Mouse (Mus musculus) hindbrain, embryonic 10.5 days (tissue): ENCODE data around the gene Bcr. TPM values are rescaled to one million over a fixed set of nuclear protein-coding genes. Genes with fewer than 3 reads are reported as not detected.

Experiments used
- DNase-seq: peaks from one replicate; pipeline ENCODE4 v3.0.0-alpha.2; 2017; ENCODE audit warnings: low spot score
- H3K27ac ChIP-seq: fragments of 300-500 bp; sonication (generic); 2 replicates; pipeline ENCODE4 v1.5.1; 2016; ENCODE audit warnings: mild to moderate bottlenecking, moderate library complexity
- H3K27me3 ChIP-seq: fragments of 300-500 bp; sonication (generic); 2 replicates; pipeline ENCODE4 v1.6.1; 2016; ENCODE audit warnings: mild to moderate bottlenecking; ENCODE audit not compliant: poor library complexity, insufficient read depth, severe bottlenecking
- H3K36me3 ChIP-seq: fragments of 300-500 bp; sonication (generic); 2 replicates; pipeline ENCODE4 v1.6.1; 2016; ENCODE audit warnings: mild to moderate bottlenecking, moderate library complexity
- H3K4me1 ChIP-seq: fragments of 300-500 bp; sonication (generic); replicated peaks from 2 replicates; pipeline ENCODE4 v1.6.1; 2016; ENCODE audit warnings: mild to moderate bottlenecking
- H3K4me3 ChIP-seq: fragments of 300-500 bp; sonication (generic); 2 replicates; pipeline ENCODE4 v1.5.1; 2016; ENCODE audit warnings: mild to moderate bottlenecking, moderate library complexity
- H3K9me3 ChIP-seq: fragments of 300-500 bp; sonication (generic); 2 replicates; pipeline ENCODE4 v1.6.1; 2016; ENCODE audit warnings: mild to moderate bottlenecking, moderate library complexity
- WGBS: fragments of 180-500 bp; shearing (Covaris S2); methylation state at CpG from one replicate; pipeline ENCODE4 v1.1.7; 2016; 5-methylcytosine and 5-hydroxymethylcytosine counted together
- polyA plus RNA-seq: library from polyadenylated mRNA; unstranded; fragments of >200 nt; fragmentation: Nextera tagmentation; extraction: Ambion mirVana; gene quantifications from 2 replicates; pipeline ENCODE4 v1.2.1, GENCODE M21; 2016

Bcr gene
- polyA plus RNA-seq, 1 experiment from 2014 or later = 7.8 TPM

DNA sequence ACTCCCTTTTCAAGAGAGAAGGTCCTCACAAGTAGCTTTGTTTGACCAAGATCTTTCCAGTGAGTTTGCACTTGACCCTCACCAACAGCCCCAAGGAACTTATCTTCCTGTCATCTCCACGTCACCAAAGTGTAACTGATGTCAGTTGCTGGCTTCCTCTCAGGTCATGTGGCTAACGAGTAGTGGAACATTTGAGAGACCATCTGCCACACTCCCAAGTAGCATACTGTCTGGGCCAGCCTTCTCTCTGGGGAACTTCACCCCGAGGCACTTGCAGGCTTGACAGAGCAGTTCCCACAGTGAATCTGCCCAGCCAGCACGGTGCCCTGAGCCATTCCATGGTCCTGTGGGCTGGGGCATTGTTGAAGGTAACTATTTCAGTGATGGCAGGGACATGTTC is 65.2 kb downstream of the Bcr start:
- DNase-seq = no peak
- peaks cover 14% of the 10 kb centered on the region for H3K4me1 ChIP-seq
- H3K9me3 ChIP-seq = no peaks in the 10 kb centered on the region
- no peaks in the 10 kb centered on the region for H3K27me3 ChIP-seq
- no peak overlapping the region for H3K4me3 ChIP-seq
- H3K36me3 ChIP-seq = peaks cover 43% of the 10 kb centered on the region
- H3K27ac ChIP-seq = no peak overlapping the region
- 76% methylated on average over 4 of the region's 4 CpGs for WGBS

- H3K36me3 ChIP-seq = peaks cover 71% of the 10 kb centered on the region
These were observed 68.9 kb downstream of the Bcr start for GRCm38 (mm10) chr10:75129283-75129710.

DNA sequence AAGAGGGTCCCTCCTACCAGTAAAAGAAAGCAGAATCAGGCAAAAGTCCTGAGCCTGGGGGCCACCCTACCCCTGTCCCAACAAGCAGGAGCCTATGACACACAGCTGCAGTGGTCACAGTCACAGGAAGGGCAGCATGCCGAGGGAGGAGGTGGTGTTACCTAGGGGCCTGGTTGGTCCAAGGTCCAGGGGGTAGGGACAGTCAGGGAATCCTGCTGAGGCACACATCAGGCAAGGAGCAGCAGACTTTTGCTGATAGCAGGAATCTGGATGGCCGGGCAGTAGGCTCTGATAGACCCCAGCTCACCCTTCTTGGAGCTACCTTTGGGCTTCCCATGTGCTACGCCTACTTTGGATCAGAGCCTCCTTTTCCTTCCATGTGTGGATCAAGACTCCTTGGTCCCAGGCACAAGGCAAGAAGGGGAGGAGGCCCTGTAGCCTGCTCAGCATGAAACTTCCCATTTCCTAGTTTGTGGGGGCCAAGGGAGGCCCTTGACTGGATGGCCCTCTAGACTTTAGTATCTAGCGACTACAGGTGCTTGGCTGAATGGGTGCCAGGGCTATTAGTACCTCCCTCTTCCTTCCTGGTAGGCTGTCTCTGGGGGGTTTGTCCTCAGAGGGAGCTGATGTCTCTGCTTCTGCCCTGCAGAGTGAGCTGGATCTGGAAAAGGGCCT is 70.1 kb downstream of the Bcr start:
- Histone ChIP-seq H3K36me3 (peaks cover 72% of the 10 kb centered on the region), H3K27me3 (no peaks in the 10 kb centered on the region), H3K4me3 (no peak overlapping the region), H3K27ac (no peak overlapping the region), H3K4me1 (peaks cover 11% of the 10 kb centered on the region; the same call in 1 of the 2 replicates), H3K9me3 (no peaks in the 10 kb centered on the region)
- DNase-seq = no peak
- 87% methylated on average over 4 of the region's 4 CpGs for WGBS

More at GRCm38 (mm10) chr10:75129283-75129710, 68.9 kb downstream of the Bcr start:
- H3K4me1 ChIP-seq = 0 out of 2 replicates have a peak, but pooled peaks cover 3% of the 10 kb centered on the region
- H3K27ac ChIP-seq = no peak overlapping the region
- no peaks in the 10 kb centered on the region for H3K27me3 ChIP-seq
- WGBS = 94% methylated on average over 7 of the region's 7 CpGs
- DNase-seq = no peak
- no peaks in the 10 kb centered on the region for H3K9me3 ChIP-seq
- no peak overlapping the region for H3K4me3 ChIP-seq

- Histone ChIP-seq H3K36me3 (peaks cover 72% of the 10 kb centered on the region), H3K27ac (no peak overlapping the region), H3K9me3 (no peaks in the 10 kb centered on the region), H3K4me3 (no peak overlapping the region), H3K4me1 (peaks cover 16% of the 10 kb centered on the region; the same call in 1 of the 2 replicates), H3K27me3 (no peaks in the 10 kb centered on the region)
- no peak for DNase-seq
- 63% methylated on average over 8 of the region's 8 CpGs for WGBS
These were observed 71.2 kb downstream of the Bcr start for GRCm38 (mm10) chr10:75131625-75132024.

DNA sequence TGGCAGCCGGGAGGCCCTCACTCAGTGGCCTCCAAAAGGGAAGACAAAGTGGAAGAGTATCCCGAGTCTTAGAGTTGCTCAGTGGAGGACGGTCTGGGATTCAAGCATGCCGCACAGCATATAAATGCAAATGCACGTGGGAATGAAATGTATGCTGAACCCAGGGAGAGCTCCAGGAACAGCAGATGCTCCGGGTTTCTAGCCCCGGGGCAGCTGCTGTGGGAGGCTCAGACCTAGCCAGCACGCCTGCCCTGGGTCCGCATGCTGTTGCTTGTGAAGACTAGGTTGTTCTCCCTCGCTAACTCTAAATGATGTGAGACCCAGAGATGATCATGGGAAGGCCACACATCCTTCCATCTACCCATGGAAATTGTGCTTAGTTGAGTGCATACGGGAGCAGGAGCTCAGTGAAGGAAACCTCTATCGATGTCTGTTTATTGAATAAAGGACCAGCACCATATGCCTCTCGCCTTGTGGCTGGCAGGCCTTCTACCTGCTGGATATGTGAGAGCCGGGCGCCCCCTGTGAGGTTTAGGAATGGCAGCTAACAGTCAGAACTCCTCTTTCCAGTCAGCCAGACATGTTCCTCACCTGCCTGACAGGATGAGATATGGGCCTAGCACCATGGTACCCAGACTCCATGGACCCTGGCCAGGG is 74.6 kb downstream of the Bcr start:
- WGBS = 85% methylated on average over 15 of the region's 15 CpGs

GRCm38 (mm10) chr10:75135518-75136162 is 75.2 kb downstream of the Bcr start:
- H3K27me3 ChIP-seq = no peaks in the 10 kb centered on the region
- DNase-seq = no peak
- 92% methylated on average over 21 of the region's 21 CpGs for WGBS
- H3K27ac ChIP-seq = no peak overlapping the region
- no peak overlapping the region for H3K4me3 ChIP-seq
- H3K4me1 ChIP-seq = peaks cover 21% of the 10 kb centered on the region; the same call in 1 of the 2 replicates
- peaks cover 87% of the 10 kb centered on the region for H3K36me3 ChIP-seq
- no peaks in the 10 kb centered on the region for H3K9me3 ChIP-seq

More for the DNA sequence above, 74.6 kb downstream of the Bcr start:
- no peaks in the 10 kb centered on the region for H3K27me3 ChIP-seq
- H3K9me3 ChIP-seq = no peaks in the 10 kb centered on the region
- no peak overlapping the region for H3K27ac ChIP-seq
- peaks cover 21% of the 10 kb centered on the region; the same call in 1 of the 2 replicates for H3K4me1 ChIP-seq
- H3K4me3 ChIP-seq = no peak overlapping the region
- H3K36me3 ChIP-seq = peaks cover 81% of the 10 kb centered on the region
- DNase-seq = no peak

DNA sequence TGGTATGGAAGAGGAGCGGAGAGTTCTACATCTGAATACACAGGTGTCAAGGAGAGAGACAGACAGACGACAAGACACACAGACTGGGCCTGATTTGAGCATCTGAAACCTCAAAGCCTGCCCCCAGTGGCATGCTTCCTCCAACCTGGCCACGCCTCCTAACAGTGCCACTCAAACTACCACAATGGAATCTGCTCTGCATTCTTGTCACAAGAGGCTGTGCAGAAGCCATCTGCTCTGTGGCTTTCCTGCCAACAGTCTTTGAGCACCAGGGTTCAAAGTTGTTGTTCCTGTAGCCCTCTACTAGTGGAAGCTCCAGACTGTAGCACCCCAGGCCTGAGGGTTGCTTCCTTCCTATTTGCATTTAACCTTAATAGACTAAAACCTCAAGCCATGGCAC is 76.8 kb downstream of the Bcr start:
- no peaks in the 10 kb centered on the region for H3K27me3 ChIP-seq
- no peak overlapping the region for H3K4me3 ChIP-seq
- peaks cover 18% of the 10 kb centered on the region; the same call in 1 of the 2 replicates for H3K4me1 ChIP-seq
- 82% methylated on average over 3 of the region's 3 CpGs for WGBS
- no peaks in the 10 kb centered on the region for H3K9me3 ChIP-seq
- no peak overlapping the region for H3K27ac ChIP-seq
- no peak for DNase-seq
- peaks cover 93% of the 10 kb centered on the region for H3K36me3 ChIP-seq

GRCm38 (mm10) chr10:75145221-75145620 is 84.8 kb downstream of the Bcr start:
- H3K36me3 ChIP-seq = peaks cover 92% of the 10 kb centered on the region
- H3K9me3 ChIP-seq = no peaks in the 10 kb centered on the region
- H3K27me3 ChIP-seq = peaks cover 5% of the 10 kb centered on the region; the same call in 1 of the 2 replicates
- WGBS = 87% methylated on average over 17 of the region's 17 CpGs
- peaks cover 18% of the 10 kb centered on the region for H3K4me1 ChIP-seq
- no peak for DNase-seq
- H3K27ac ChIP-seq = no peak overlapping the region
- no peak overlapping the region for H3K4me3 ChIP-seq

DNA sequence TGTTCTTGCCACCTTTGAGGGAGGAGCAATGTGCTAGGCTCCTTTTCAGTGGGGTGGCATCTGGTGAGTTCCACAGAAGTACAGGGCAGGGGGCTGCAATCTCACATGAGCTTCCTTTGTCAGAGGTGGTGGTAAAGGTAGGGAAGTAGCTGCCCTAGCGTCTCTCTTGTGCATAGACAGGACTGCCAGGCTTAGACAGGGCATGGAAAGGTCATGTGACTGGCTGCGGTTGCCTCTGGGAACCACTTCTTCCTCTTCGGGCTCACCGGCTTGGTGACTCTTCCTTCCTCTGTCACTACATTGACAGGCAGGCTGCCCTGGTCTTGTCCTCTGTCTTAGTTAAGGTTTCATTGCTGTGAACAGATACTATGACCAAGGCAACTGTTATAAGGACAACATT is 85.6 kb downstream of the Bcr start:
- 93% methylated on average over 4 of the region's 4 CpGs for WGBS
- Histone ChIP-seq H3K27me3 (peaks cover 5% of the 10 kb centered on the region; the same call in 1 of the 2 replicates), H3K4me3 (no peak overlapping the region), H3K27ac (no peak overlapping the region), H3K4me1 (peaks cover 26% of the 10 kb centered on the region), H3K9me3 (no peaks in the 10 kb centered on the region), H3K36me3 (peaks cover 92% of the 10 kb centered on the region)
- DNase-seq = no peak

GRCm38 (mm10) chr10:75146619-75147018 is 86.2 kb downstream of the Bcr start:
- Histone ChIP-seq H3K4me3 (no peak overlapping the region), H3K36me3 (peaks cover 87% of the 10 kb centered on the region), H3K27me3 (peaks cover 5% of the 10 kb centered on the region; the same call in 1 of the 2 replicates), H3K9me3 (no peaks in the 10 kb centered on the region), H3K27ac (no peak overlapping the region), H3K4me1 (peaks cover 27% of the 10 kb centered on the region)
- DNase-seq = no peak
- WGBS = 88% methylated on average over 10 of the region's 10 CpGs

DNA sequence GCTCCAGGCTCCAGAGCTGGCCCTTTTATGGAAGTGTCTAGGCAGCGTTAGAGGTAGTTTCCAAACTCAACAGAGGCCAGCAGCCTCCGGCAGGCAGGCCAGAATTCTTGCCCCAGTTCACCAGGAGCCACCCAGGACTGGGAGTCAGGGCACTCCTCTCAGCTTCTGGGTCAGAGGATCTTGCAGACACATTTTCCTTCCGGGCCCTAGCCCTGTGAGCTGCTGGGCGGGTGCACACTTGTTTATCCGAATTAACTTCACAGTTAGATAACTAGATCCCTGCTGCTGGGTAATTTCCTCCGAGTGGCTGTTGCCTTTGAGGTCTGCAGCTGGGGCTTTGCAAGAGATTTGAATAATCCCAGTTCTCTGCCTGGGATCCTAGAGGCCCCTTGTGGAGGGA is 87.9 kb downstream of the Bcr start:
- WGBS = 38% methylated on average over 6 of the region's 6 CpGs
- H3K27ac ChIP-seq = no peak overlapping the region
- DNase-seq = no peak
- H3K27me3 ChIP-seq = peaks cover 5% of the 10 kb centered on the region; the same call in 1 of the 2 replicates
- peaks cover 27% of the 10 kb centered on the region for H3K4me1 ChIP-seq
- H3K9me3 ChIP-seq = no peaks in the 10 kb centered on the region
- peaks cover 82% of the 10 kb centered on the region for H3K36me3 ChIP-seq
- no peak overlapping the region for H3K4me3 ChIP-seq

DNA sequence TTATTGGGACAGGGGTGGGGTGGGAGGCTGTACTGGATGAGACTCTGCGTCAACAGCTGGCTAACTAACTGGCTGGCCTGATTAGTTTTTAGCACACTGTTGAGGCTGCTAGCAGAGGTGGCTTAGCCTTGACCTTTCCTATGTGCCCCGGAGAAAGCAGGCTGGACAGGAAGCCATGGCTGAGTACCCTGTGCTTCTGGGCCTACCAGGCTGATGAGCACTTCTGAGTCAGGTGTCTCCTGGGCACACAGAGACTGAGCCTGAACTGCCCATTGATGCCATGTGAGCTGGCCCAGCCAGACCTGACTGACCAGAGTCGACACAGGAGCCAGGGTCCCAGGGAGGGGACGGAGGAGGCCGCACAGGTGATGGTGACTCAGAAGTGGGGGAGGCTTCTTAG is 90.0 kb downstream of the Bcr start:
- Histone ChIP-seq H3K9me3 (no peaks in the 10 kb centered on the region), H3K4me3 (no peak overlapping the region), H3K27me3 (peaks cover 5% of the 10 kb centered on the region; the same call in 1 of the 2 replicates), H3K4me1 (peaks cover 27% of the 10 kb centered on the region), H3K36me3 (peaks cover 80% of the 10 kb centered on the region), H3K27ac (no peak overlapping the region)
- no peak for DNase-seq
- WGBS = 68% methylated on average over 5 of the region's 5 CpGs

- H3K4me1 ChIP-seq = peaks cover 32% of the 10 kb centered on the region
- peaks cover 5% of the 10 kb centered on the region; the same call in 1 of the 2 replicates for H3K27me3 ChIP-seq
- peak; percentile 63 for DNase-seq
- no peak overlapping the region for H3K4me3 ChIP-seq
- no peaks in the 10 kb centered on the region for H3K9me3 ChIP-seq
- H3K36me3 ChIP-seq = peaks cover 79% of the 10 kb centered on the region
- H3K27ac ChIP-seq = no peak overlapping the region
These were observed 90.9 kb downstream of the Bcr start for GRCm38 (mm10) chr10:75151311-75151710.
